Mouse (Mus musculus) midbrain, embryonic 15.5 days (tissue): Measurements from ENCODE around the gene Cyb561d1. TPM values are rescaled to one million over a fixed set of nuclear protein-coding genes. Genes with fewer than 3 reads are reported as not detected.

Source experiments
- ATAC-seq: fragments of 200-750 bp; cut with Nextera tagmentation; replicated peaks from 2 replicates; pipeline ENCODE4 v1.8.0; 2017; ENCODE audit warnings: moderate TSS enrichment
- H3K27ac ChIP-seq: fragments of 300-500 bp; sonication (generic); 2 replicates; pipeline ENCODE4 v1.5.1; 2015; ENCODE audit warnings: mild to moderate bottlenecking, inconsistent platforms
- H3K27me3 ChIP-seq: fragments of 300-500 bp; sonication (generic); replicated peaks from 2 replicates; pipeline ENCODE4 v1.6.1; 2015; ENCODE audit warnings: inconsistent platforms
- H3K36me3 ChIP-seq: fragments of 300-500 bp; sonication (generic); replicated peaks from 2 replicates; pipeline ENCODE4 v1.6.1; 2015; ENCODE audit warnings: inconsistent platforms
- H3K4me1 ChIP-seq: fragments of 300-500 bp; sonication (generic); 2 replicates; pipeline ENCODE4 v1.6.1; 2015; ENCODE audit warnings: inconsistent platforms
- H3K4me2 ChIP-seq: fragments of 300-500 bp; sonication (generic); 2 replicates; pipeline ENCODE4 v1.6.1; 2015; ENCODE audit warnings: inconsistent platforms, mild to moderate bottlenecking, moderate library complexity
- H3K4me3 ChIP-seq: fragments of 300-500 bp; sonication (generic); 2 replicates; pipeline ENCODE4 v1.5.1; 2015; ENCODE audit warnings: mild to moderate bottlenecking, inconsistent platforms
- H3K9ac ChIP-seq: fragments of 300-500 bp; sonication (generic); 2 replicates; pipeline ENCODE4 v1.6.1; 2015; ENCODE audit warnings: mild to moderate bottlenecking, inconsistent platforms
- H3K9me3 ChIP-seq: fragments of 300-500 bp; sonication (generic); 2 replicates; pipeline ENCODE4 v1.6.1; 2016; ENCODE audit warnings: inconsistent platforms
- WGBS: fragments of 180-500 bp; shearing (Covaris S2); methylation state at CpG from one replicate; pipeline ENCODE4 v1.1.7; 2015; ENCODE audit warnings: mixed read lengths; 5-methylcytosine and 5-hydroxymethylcytosine counted together
- polyA plus RNA-seq: library from polyadenylated mRNA; unstranded; fragments of >200 nt; fragmentation: Nextera tagmentation; extraction: Ambion mirVana; gene quantifications from 2 replicates; pipeline ENCODE4 v1.2.1, GENCODE M21; 2015

Cyb561d1 gene
- polyA plus RNA-seq, 1 experiment from 2014 or later: 4.6 TPM

- Histone ChIP-seq H3K27ac (no peak overlapping the region), H3K9ac (no peak overlapping the region), H3K4me3 (no peak overlapping the region), H3K4me2 (no peak overlapping the region), H3K27me3 (0 out of 2 replicates have a peak, but pooled peaks cover 3% of the 10 kb centered on the region), H3K9me3 (no peaks in the 10 kb centered on the region), H3K36me3 (no peaks in the 10 kb centered on the region), H3K4me1 (peaks cover 3% of the 10 kb centered on the region; the same call in 1 of the 2 replicates)
- ATAC-seq: no peak
- 54% methylated on average over 2 of the region's 2 CpGs for WGBS
Observed at GRCm38 (mm10) chr3:108180514-108180913, 20.5 kb downstream of the Cyb561d1 start.

GRCm38 (mm10) chr3:108178756-108179715 is 22.0 kb downstream of the Cyb561d1 start:
- H3K4me3 ChIP-seq: no peak overlapping the region
- no peak overlapping the region for H3K27ac ChIP-seq
- H3K27me3 ChIP-seq: no peaks in the 10 kb centered on the region
- no peak overlapping the region for H3K9ac ChIP-seq
- no peaks in the 10 kb centered on the region for H3K9me3 ChIP-seq
- H3K36me3 ChIP-seq: no peaks in the 10 kb centered on the region
- peaks cover 14% of the 10 kb centered on the region for H3K4me1 ChIP-seq
- H3K4me2 ChIP-seq: no peak overlapping the region
- ATAC-seq: no peak
- WGBS: 80% methylated on average over 7 of the region's 7 CpGs

- peak; percentile 84 for ATAC-seq
- peak overlapping the region; percentile 75 for H3K27ac ChIP-seq
- H3K4me3 ChIP-seq: no peak overlapping the region
- H3K4me2 ChIP-seq: peak overlapping the region; percentile 32
- no peaks in the 10 kb centered on the region for H3K36me3 ChIP-seq
- 16% methylated on average over 14 of the region's 14 CpGs for WGBS
- H3K9me3 ChIP-seq: no peaks in the 10 kb centered on the region
- no peaks in the 10 kb centered on the region for H3K27me3 ChIP-seq
- peaks cover 16% of the 10 kb centered on the region for H3K4me1 ChIP-seq
- no peak overlapping the region for H3K9ac ChIP-seq
Observed at GRCm38 (mm10) chr3:108174672-108175531, 26.1 kb downstream of the Cyb561d1 start.

- peaks cover 34% of the 10 kb centered on the region for H3K4me1 ChIP-seq
- no peak overlapping the region for H3K27ac ChIP-seq
- no peaks in the 10 kb centered on the region for H3K27me3 ChIP-seq
Observed at GRCm38 (mm10) chr3:108169199-108169598, 31.8 kb downstream of the Cyb561d1 start.

GRCm38 (mm10) chr3:108167499-108167898 is 33.5 kb downstream of the Cyb561d1 start:
- Histone ChIP-seq H3K4me1 (peaks cover 30% of the 10 kb centered on the region), H3K4me3 (no peak overlapping the region), H3K4me2 (no peak overlapping the region), H3K27me3 (no peaks in the 10 kb centered on the region), H3K9me3 (no peaks in the 10 kb centered on the region), H3K27ac (no peak overlapping the region), H3K9ac (no peak overlapping the region), H3K36me3 (no peaks in the 10 kb centered on the region)
- no peak for ATAC-seq
- 43% methylated on average over 14 of the region's 14 CpGs for WGBS

More at GRCm38 (mm10) chr3:108169199-108169598, 31.8 kb downstream of the Cyb561d1 start:
- Histone ChIP-seq H3K4me2 (no peak overlapping the region), H3K9ac (0 out of 2 replicates have a peak overlapping the region, but pooled peaks have one; percentile 10), H3K36me3 (no peaks in the 10 kb centered on the region), H3K9me3 (no peaks in the 10 kb centered on the region), H3K4me3 (no peak overlapping the region)
- WGBS: 39% methylated on average over 3 of the region's 3 CpGs
- ATAC-seq: no peak

GRCm38 (mm10) chr3:108166486-108167211 is 34.4 kb downstream of the Cyb561d1 start:
- H3K36me3 ChIP-seq: no peaks in the 10 kb centered on the region
- peaks cover 30% of the 10 kb centered on the region for H3K4me1 ChIP-seq
- H3K27ac ChIP-seq: peak overlapping the region; percentile 57; the same call in 1 of the 2 replicates
- WGBS: 8% methylated on average over 9 of the region's 11 CpGs
- H3K27me3 ChIP-seq: no peaks in the 10 kb centered on the region
- no peak overlapping the region for H3K4me3 ChIP-seq
- H3K4me2 ChIP-seq: no peak overlapping the region
- H3K9me3 ChIP-seq: no peaks in the 10 kb centered on the region
- H3K9ac ChIP-seq: no peak overlapping the region
- ATAC-seq: peak; percentile 16

GRCm38 (mm10) chr3:108165532-108166315 is 35.3 kb downstream of the Cyb561d1 start:
- ATAC-seq: peak; percentile 42
- 24% methylated on average over 10 of the region's 10 CpGs for WGBS
- no peak overlapping the region for H3K9ac ChIP-seq
- peaks cover 30% of the 10 kb centered on the region for H3K4me1 ChIP-seq
- H3K4me2 ChIP-seq: no peak overlapping the region
- no peak overlapping the region for H3K4me3 ChIP-seq
- no peaks in the 10 kb centered on the region for H3K9me3 ChIP-seq
- no peaks in the 10 kb centered on the region for H3K27me3 ChIP-seq
- peak overlapping the region; percentile 57 for H3K27ac ChIP-seq
- H3K36me3 ChIP-seq: no peaks in the 10 kb centered on the region

- Histone ChIP-seq H3K27ac (peak overlapping the region; percentile 8; the same call in 1 of the 2 replicates), H3K4me3 (peak overlapping the region; percentile 12; the same call in 1 of the 2 replicates), H3K9me3 (no peaks in the 10 kb centered on the region), H3K9ac (no peak overlapping the region), H3K27me3 (no peaks in the 10 kb centered on the region), H3K4me1 (peaks cover 30% of the 10 kb centered on the region), H3K36me3 (no peaks in the 10 kb centered on the region), H3K4me2 (peak overlapping the region; percentile 45)
- peak; percentile 76 for ATAC-seq
- WGBS: 12% methylated on average over 9 of the region's 9 CpGs
Observed at GRCm38 (mm10) chr3:108164807-108165206, 36.2 kb downstream of the Cyb561d1 start.

- 73% methylated on average over 5 of the region's 5 CpGs for WGBS
- no peak overlapping the region for H3K4me2 ChIP-seq
- H3K36me3 ChIP-seq: no peaks in the 10 kb centered on the region
- H3K9ac ChIP-seq: no peak overlapping the region
- no peaks in the 10 kb centered on the region for H3K9me3 ChIP-seq
- ATAC-seq: no peak
- H3K27ac ChIP-seq: no peak overlapping the region
- no peaks in the 10 kb centered on the region for H3K27me3 ChIP-seq
- H3K4me1 ChIP-seq: peaks cover 29% of the 10 kb centered on the region
- H3K4me3 ChIP-seq: no peak overlapping the region
Observed at GRCm38 (mm10) chr3:108164091-108164490, 36.9 kb downstream of the Cyb561d1 start.

- peak; percentile 57 for ATAC-seq
- Histone ChIP-seq H3K4me3 (no peak overlapping the region), H3K4me1 (peaks cover 19% of the 10 kb centered on the region), H3K9ac (0 out of 2 replicates have a peak overlapping the region, but pooled peaks have one; percentile 21), H3K9me3 (no peaks in the 10 kb centered on the region), H3K27me3 (no peaks in the 10 kb centered on the region), H3K27ac (peak overlapping the region; percentile 67), H3K4me2 (no peak overlapping the region), H3K36me3 (no peaks in the 10 kb centered on the region)
- 30% methylated on average over 9 of the region's 9 CpGs for WGBS
Observed at GRCm38 (mm10) chr3:108158383-108159037, 42.5 kb downstream of the Cyb561d1 start.
